Mouse (Mus musculus): ENCODE measurements around the gene Rasgef1b.
A peak's percentile ranks its signal among the peaks of the same experiment; 100 is the strongest.

GRCm38 (mm10) chr5:99336427-99336826 is 392.4 kb downstream of the Rasgef1b start:
- TF ChIP-seq KAT2A (IDR thresholded peaks at IDR 0.05; ENCODE audit: insufficient replicate concordance, low read length), result no peak
- no peak for TF ChIP-seq E2F4 (IDR thresholded peaks at IDR 0.05; ENCODE audit: insufficient replicate concordance, low read depth, low read length)
- peak; percentile 59 for TF ChIP-seq USF2 (conservative IDR thresholded peaks at IDR 0.05; ENCODE audit: low read depth, low read length)
- peak; percentile 63; the same call in 1 of the 2 replicates for TF ChIP-seq MEF2A (IDR thresholded peaks at IDR 0.05; ENCODE audit: borderline replicate concordance, low read depth, low read length)
- no peak for TF ChIP-seq CHD2 (IDR thresholded peaks at IDR 0.05; ENCODE audit: low read length)
- TF ChIP-seq EP300 (IDR thresholded peaks at IDR 0.05; ENCODE audit: low read length), result peak; percentile 38; the same call in 1 of the 2 replicates
- no peak for TF ChIP-seq ZNF384 (IDR thresholded peaks at IDR 0.05; ENCODE audit: low read depth, low read length)
- TF ChIP-seq NELFE (IDR thresholded peaks at IDR 0.05; ENCODE audit: low read depth, low read length), result no peak
- TF ChIP-seq CTCF (conservative IDR thresholded peaks at IDR 0.05 in 1 of 2, IDR thresholded peaks at IDR 0.05 in 1 of 2; ENCODE audit: low read depth in 2 of 2, low read length in 2 of 2), result no peak
- no peak for TF ChIP-seq ZMIZ1 (IDR thresholded peaks at IDR 0.05; ENCODE audit: low read depth, low read length)
- TF ChIP-seq JUN (IDR thresholded peaks at IDR 0.05; ENCODE audit: insufficient read depth, low read depth, low read length), result no peak
